Mouse (Mus musculus) 3T3-L1 (cell line): ENCODE results near the gene Pgap3.

Experiments
- DNase-seq: peaks from one replicate; pipeline ENCODE4 v3.0.0-alpha.2; 2015; ENCODE audit warnings: low read depth, low spot score

Pgap3 gene

GRCm38 (mm10) chr11:98357396-98358160, 42.7 kb downstream of the Pgap3 start:
- no peak for DNase-seq

- DNase-seq = no peak
Measured at GRCm38 (mm10) chr11:98356625-98357394, 43.5 kb downstream of the Pgap3 start.

- peak; percentile 91 for DNase-seq
Measured at GRCm38 (mm10) chr11:98355732-98356299, 44.5 kb downstream of the Pgap3 start.

GRCm38 (mm10) chr11:98354445-98354844, 45.8 kb downstream of the Pgap3 start:
- DNase-seq = no peak

- DNase-seq = no peak
Measured at GRCm38 (mm10) chr11:98353651-98354211, 46.6 kb downstream of the Pgap3 start.

GRCm38 (mm10) chr11:98352272-98352990, 47.9 kb downstream of the Pgap3 start:
- no peak for DNase-seq

- DNase-seq = no peak
Measured at GRCm38 (mm10) chr11:98349308-98349707, 51.0 kb downstream of the Pgap3 start.

GRCm38 (mm10) chr11:98348083-98348961, 52.0 kb downstream of the Pgap3 start, which contains the start of gene Ppp1r1b:
Ppp1r1b (plus strand) TSS chr11:98348404.
- no peak for DNase-seq

- no peak for DNase-seq
Measured at GRCm38 (mm10) chr11:98347385-98348082, 52.8 kb downstream of the Pgap3 start.

- no peak for DNase-seq
Measured at GRCm38 (mm10) chr11:98346168-98346567, 54.1 kb downstream of the Pgap3 start.

GRCm38 (mm10) chr11:98345253-98345652, 55.0 kb downstream of the Pgap3 start:
- DNase-seq = peak; percentile 78

- peak; percentile 96 for DNase-seq
Measured at GRCm38 (mm10) chr11:98342000-98342945, 58.0 kb downstream of the Pgap3 start.

GRCm38 (mm10) chr11:98341174-98341573, 59.1 kb downstream of the Pgap3 start:
- no peak for DNase-seq

- DNase-seq = no peak
Measured at GRCm38 (mm10) chr11:98340597-98340996, 59.7 kb downstream of the Pgap3 start.

GRCm38 (mm10) chr11:98339679-98340287, 60.5 kb downstream of the Pgap3 start:
- DNase-seq = no peak

GRCm38 (mm10) chr11:98339071-98339501, 61.2 kb downstream of the Pgap3 start:
- DNase-seq = no peak
